Mouse (Mus musculus): ENCODE results near the gene Zfpm1.

Gene Zfpm1

GRCm38 (mm10) chr8:122276308-122276707 lies 5.6 kb upstream of the Zfpm1 start:
- DNase-seq (ENCODE audit: low spot score), result no peak

GRCm38 (mm10) chr8:122277204-122277995 lies 4.5 kb upstream of the Zfpm1 start:
- DNase-seq (ENCODE audit: low spot score), result no peak

DNA sequence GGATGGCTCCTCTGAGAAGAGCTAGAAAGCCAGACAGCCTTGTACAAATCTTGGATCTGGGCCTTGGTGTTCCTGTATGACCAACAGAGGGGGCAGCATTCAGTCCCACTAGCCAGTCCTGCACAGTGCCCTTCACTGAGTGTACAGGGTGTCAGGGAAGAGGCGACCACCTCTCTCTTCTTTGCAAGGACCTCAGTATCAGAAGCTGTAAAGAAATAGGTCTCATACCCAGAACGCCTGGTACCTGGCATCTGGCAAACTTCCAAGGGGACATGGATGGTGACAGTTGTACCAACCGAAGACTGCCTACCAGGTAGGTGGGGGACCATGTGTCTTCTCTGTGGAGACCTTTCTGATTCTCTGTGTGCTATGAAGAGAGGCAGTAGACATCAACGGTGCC lies 1.8 kb upstream of the Zfpm1 start:
- no peak for DNase-seq (ENCODE audit: low spot score)

- no peak for DNase-seq (ENCODE audit: low spot score)
These were observed 1.2 kb upstream of the Zfpm1 start for GRCm38 (mm10) chr8:122280588-122281316.

GRCm38 (mm10) chr8:122281317-122282034 lies 465 bp upstream of the Zfpm1 start:
- peak; percentile 98 for DNase-seq (ENCODE audit: low spot score)

DNA sequence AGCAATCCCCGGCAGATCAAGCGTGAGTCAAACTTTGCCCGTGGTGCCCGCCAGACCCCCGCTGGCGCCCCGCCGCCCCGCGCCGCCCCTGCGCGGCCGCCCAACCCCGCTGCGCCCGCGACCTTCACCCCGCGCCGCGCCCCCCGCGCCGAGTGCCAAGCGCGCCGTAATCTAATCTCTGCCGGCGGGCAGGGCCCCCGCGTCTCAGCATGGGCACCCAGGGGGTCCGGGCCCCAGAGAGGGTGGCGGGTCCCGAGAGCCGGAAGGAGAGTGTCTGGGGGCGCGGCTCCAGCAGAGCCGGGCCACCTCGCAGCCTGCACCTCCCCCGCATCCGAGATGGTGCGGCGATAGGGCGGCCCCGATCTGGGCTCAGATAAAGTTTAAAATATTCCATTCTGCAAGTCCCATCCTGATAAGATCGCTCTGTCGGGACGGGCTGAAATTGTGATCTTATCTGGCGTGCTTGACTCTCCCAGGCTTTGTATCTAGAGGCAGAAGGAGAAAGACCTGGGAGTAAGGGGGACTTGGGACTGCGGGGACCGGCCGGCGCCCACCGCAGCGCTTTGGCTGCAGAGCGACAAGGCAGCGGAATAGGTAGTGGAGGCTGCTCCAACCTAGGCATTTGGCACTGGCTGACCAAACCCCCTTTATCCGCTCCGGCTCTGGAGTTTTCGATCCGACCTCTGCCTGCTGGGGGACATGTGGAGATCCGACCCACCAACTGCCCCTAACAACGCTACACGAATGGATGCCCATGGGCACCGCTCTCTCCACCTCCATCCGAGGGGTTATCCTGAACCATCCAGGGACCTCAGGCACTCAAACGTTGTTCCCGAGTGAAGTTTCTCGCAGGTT lies 787 bp downstream of the Zfpm1 start:
- peak; percentile 52 for DNase-seq (ENCODE audit: low spot score)

GRCm38 (mm10) chr8:122283356-122284202 lies 1.6 kb downstream of the Zfpm1 start:
- DNase-seq (ENCODE audit: low spot score), result peak; percentile 54

DNA sequence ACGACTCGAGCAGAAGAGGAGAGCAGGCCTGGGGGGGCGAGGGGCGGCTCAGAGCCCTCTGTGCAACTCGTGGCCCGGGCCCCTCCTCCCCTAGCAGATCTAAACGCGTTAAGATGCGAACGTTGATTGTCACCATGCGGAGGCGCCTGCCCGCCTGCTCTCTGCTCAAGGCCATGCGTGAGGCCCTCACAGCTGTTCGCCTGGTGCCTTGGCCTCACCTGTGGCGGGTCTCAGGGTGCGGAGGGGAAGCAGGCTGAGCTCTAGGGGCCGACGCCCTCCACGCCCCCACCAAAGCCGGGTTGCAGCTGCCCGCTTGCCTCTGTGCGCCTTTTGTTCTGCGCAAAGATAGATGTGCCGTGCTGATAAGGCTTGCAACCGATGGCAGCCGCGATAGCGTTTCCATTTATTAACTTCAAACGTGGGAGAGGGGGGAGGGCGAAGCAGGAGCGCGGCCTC lies 2.3 kb downstream of the Zfpm1 start:
- peak; percentile 74 for DNase-seq (ENCODE audit: low spot score)

GRCm38 (mm10) chr8:122284659-122285261 lies 2.8 kb downstream of the Zfpm1 start:
- peak; percentile 76 for DNase-seq (ENCODE audit: low spot score)

DNA sequence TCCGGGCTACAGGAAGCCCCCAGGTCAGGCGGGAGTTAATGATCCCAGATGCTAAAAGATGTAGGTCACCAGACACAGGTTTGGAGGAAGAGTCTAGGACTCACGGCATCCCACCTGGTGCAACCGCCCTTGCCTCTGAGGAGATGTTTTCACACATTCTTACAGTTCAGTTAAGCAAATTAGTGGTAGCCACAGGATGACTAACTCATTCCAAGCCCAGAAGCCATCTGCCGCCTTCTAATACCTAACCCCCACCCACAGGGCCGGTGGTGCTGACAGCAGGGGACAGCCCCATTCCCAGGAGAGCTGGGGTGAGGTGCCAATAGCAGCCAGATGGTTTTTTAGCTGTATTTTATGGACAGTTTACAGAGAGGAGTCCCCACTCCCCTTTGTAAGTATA lies 3.8 kb downstream of the Zfpm1 start:
- DNase-seq (ENCODE audit: low spot score), result peak; percentile 28

- DNase-seq (ENCODE audit: low spot score), result no peak
These were observed 5.0 kb downstream of the Zfpm1 start for GRCm38 (mm10) chr8:122286899-122287298.

- no peak for DNase-seq (ENCODE audit: low spot score)
These were observed 5.8 kb downstream of the Zfpm1 start for GRCm38 (mm10) chr8:122287742-122288141.

- DNase-seq (ENCODE audit: low spot score), result no peak
These were observed 6.4 kb downstream of the Zfpm1 start for GRCm38 (mm10) chr8:122288344-122288743.

DNA sequence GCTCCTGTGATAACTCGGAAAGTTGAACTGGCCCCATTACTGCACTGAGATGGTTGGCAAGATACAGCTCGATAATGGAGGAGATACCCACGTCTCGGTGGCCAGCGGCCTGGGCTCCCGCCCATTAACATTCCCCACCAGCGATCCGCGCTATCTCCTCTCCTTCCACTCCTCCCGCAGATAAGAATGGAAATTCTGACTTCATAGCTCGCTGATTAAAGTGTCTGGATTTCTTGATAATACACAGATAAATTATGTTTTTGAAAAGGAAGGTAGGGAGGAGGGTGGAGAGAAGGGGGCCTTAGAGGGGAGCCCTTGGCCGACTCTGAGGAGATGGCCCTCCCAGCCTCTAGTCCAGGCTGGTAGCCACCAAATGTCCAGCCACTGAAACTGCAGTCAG lies 9.1 kb downstream of the Zfpm1 start:
- no peak for DNase-seq (ENCODE audit: low spot score)

- no peak for DNase-seq (ENCODE audit: low spot score)
These were observed 9.6 kb downstream of the Zfpm1 start for GRCm38 (mm10) chr8:122291549-122291948.

DNA sequence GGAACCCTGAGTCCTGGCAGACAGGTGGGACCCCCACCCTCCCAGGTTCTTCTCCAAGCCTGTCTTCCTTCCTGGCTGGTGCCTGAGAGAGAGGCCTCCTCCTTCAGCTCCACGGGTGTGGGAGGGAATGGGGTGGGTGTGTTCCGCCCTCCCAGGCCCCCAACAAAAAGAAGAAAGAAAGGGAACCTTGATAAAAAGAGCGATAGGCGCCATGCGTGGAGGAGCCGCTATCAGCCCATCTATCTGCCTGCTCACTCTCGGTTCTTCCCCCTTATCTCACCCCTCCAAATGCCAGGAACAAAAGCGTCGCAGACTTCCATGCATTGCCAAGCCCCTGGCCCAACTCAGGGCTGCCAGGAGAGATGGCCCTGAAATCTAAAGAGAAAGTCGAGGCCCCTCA lies 11.5 kb downstream of the Zfpm1 start:
- no peak for DNase-seq (ENCODE audit: low spot score)

DNA sequence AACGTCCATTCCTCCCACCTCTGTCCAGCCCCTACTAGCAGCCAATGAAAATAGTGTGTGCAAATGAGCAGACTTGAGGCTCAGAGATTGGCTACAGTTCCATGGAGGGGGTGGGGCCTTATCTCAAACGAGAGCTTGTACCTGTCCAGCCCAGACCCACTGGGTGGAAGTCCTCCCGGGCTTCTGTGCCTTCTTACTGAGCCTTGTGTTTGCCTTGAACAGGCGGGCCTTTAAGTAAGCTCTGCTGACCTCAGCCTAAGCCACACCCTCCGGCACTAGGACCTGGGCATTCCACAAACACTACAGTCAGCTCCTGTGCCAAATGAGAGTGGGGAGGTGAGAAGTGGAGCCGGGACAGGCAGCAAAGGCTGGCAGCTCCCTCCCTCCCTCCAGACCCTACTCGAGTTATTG lies 12.3 kb downstream of the Zfpm1 start:
- DNase-seq (ENCODE audit: low spot score), result no peak

GRCm38 (mm10) chr8:122295389-122295788 lies 13.4 kb downstream of the Zfpm1 start:
- DNase-seq (ENCODE audit: low spot score), result no peak

- DNase-seq (ENCODE audit: low spot score), result no peak
These were observed 14.4 kb downstream of the Zfpm1 start for GRCm38 (mm10) chr8:122296173-122297001.

All from T-cell, adult 2 months (primary cell).